Mouse (Mus musculus) E14TG2a.4 (cell line): ENCODE results near the gene Gm49354.
"Not testable (repeated sequence)": the region's sequence is repeated elsewhere in the genome, so short reads cannot be mapped to it uniquely, and the experiment has no call there.

Experiments used
- H3K27me3 ChIP-seq: 2 replicates; pipeline ENCODE4 v1.6.1; 2014; ENCODE audit warnings: low read length, control low read depth; ENCODE audit not compliant: insufficient read depth
- H3K36me3 ChIP-seq: 2 replicates; pipeline ENCODE4 v1.6.1; 2014; ENCODE audit warnings: low read length, control low read depth; ENCODE audit not compliant: insufficient read depth
- H3K4me1 ChIP-seq: replicated peaks from 2 replicates; pipeline ENCODE4 v1.6.1; 2014; ENCODE audit warnings: low read depth, low read length, control low read depth
- H3K4me3 ChIP-seq: replicated peaks from 2 replicates; pipeline ENCODE4 v1.5.1; 2014; ENCODE audit warnings: mild to moderate bottlenecking, low read length
- H3K9me3 ChIP-seq: 2 replicates; pipeline ENCODE4 v1.6.1; 2014; ENCODE audit warnings: low read length, control low read depth
- CTCF ChIP-seq: conservative IDR thresholded peaks from 2 replicates; pipeline ENCODE4 v1.5.1; 2014; ENCODE audit warnings: low read length
- NANOG ChIP-seq: IDR thresholded peaks from 2 replicates; pipeline ENCODE4 v1.6.1; 2014; ENCODE audit warnings: borderline replicate concordance, low read length, mixed read lengths
- POU5F1 ChIP-seq: IDR thresholded peaks from 2 replicates; pipeline ENCODE4 v1.6.1; 2014; ENCODE audit warnings: low read length, borderline replicate concordance

The Gm49354 gene

DNA sequence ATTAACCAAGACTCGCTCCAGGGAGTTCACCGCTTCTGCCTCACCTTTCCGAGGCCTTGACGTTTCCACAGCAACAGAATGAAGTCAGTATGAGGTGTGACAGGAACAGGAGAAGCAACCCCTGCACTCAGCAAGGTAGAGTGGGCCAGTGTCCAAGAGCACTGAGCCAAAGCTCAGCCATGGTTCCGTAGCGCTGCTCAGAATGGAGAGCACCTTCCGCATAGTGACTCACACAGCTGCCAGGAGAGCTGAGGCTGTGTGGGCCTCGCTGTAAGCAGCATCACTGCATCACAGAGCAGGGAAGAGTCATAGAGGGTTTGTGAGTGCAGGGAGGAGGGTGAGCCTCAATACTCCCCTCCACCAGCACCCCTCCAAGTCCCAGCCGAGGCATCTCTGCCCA is 35.3 kb downstream of the Gm49354 start, which contains the start of gene 1700014D04Rik:
TSS of gene 1700014D04Rik (minus strand) at position 42 of the 400 bp plus-strand sequence.
- H3K36me3 ChIP-seq: no peaks in the 10 kb centered on the region
- TF ChIP-seq CTCF: no peak
- no peak for TF ChIP-seq POU5F1
- no peak for TF ChIP-seq NANOG
- H3K9me3 ChIP-seq: no peaks in the 10 kb centered on the region
- peaks cover 22% of the 10 kb centered on the region for H3K4me1 ChIP-seq
- no peaks in the 10 kb centered on the region for H3K27me3 ChIP-seq
- H3K4me3 ChIP-seq: no peak within 1 kb of the TSS

DNA sequence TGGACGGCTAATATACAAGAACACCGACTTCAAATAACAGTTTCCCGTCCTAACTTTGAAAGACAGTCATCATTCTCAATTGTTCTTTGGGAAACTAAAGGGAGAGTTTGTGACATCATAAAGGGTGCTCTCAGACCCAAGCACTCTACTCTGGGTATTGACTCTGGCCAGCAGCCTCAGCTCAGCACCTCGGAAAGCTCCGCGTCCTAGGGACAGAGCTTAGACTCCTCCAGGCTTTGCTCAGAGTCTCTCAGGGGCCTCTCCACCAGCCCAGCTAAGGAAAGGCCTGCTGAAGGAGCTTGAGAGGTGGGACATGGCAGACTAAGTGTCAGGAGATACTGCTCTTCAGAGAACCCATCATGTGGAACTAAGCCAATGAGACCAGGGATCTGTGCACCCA is 35.9 kb downstream of the Gm49354 start:
- no peak for TF ChIP-seq CTCF
- no peak for TF ChIP-seq NANOG
- TF ChIP-seq POU5F1: no peak
- Histone ChIP-seq H3K4me3 (no peak overlapping the region), H3K9me3 (no peaks in the 10 kb centered on the region), H3K36me3 (no peaks in the 10 kb centered on the region), H3K27me3 (no peaks in the 10 kb centered on the region), H3K4me1 (peaks cover 17% of the 10 kb centered on the region)

DNA sequence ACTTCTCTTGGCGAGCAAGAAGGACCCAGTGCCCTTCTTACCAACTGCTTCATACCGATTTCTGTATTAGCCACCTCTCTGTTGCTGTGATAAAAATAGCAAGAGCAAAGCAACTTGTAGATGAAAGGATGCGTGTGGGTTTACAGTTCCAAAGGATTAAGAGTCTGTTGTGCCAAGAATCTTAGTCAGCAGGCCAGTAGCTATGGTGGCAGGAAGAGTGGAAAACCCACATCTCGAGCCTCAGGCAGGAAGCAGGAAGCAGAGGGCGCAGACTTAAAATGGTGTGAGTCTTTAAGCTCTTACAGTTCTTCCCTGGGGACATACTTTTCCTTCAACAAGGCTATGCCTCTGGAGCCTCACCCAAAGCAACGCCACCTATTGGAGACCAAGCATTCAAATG is 36.6 kb downstream of the Gm49354 start:
- Histone ChIP-seq H3K9me3 (no peaks in the 10 kb centered on the region), H3K36me3 (no peaks in the 10 kb centered on the region), H3K4me1 (peaks cover 10% of the 10 kb centered on the region), H3K4me3 (no peak overlapping the region), H3K27me3 (no peaks in the 10 kb centered on the region)
- no peak for TF ChIP-seq CTCF
- TF ChIP-seq NANOG: no peak
- no peak for TF ChIP-seq POU5F1

DNA sequence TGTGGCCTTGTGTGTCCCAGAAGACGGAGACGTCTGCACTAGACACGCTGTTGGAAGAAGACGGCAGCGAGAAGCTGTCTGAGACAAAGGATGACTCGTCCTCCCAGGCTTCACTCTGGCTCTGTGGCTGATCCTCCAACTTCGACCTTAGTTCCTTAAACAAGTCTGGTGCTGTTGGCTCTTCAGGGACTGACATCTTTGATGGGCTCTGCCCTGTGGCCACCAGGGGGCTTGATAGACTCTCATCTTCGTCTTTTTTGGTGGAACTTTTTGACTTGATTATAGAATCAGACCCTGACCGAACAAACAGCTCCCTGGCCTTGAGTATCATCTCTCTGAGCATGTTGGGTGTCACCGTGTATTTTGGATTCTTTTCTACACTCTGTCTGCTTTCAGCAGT is 40.3 kb downstream of the Gm49354 start:
- no peaks in the 10 kb centered on the region for H3K36me3 ChIP-seq
- H3K27me3 ChIP-seq: no peaks in the 10 kb centered on the region
- TF ChIP-seq CTCF: peak; percentile 17; the same call in 1 of the 2 replicates
- TF ChIP-seq NANOG: no peak
- H3K9me3 ChIP-seq: no peaks in the 10 kb centered on the region
- no peak overlapping the region for H3K4me3 ChIP-seq
- peaks cover 5% of the 10 kb centered on the region for H3K4me1 ChIP-seq

DNA sequence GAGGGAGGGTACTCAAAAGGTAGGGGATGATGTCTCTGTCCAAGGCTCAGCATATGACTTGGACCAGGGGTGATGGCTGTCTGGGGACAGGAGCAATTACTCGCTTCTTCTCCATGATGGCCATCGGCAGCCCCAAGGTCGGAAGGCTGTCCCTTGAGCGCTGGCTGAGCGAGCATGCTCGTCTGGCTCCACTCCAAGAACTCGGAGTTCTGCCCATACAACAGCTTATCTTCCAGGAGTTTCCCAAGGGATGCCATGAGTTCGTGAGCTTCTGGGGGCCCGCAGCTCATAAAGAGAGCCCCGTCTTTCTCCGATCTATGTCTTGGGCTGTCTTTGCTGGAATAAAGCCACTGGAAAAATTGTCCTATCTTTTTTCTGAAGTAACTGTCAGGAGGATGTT is 40.9 kb downstream of the Gm49354 start:
- no peaks in the 10 kb centered on the region for H3K36me3 ChIP-seq
- H3K27me3 ChIP-seq: no peaks in the 10 kb centered on the region
- H3K4me1 ChIP-seq: no peaks in the 10 kb centered on the region
- no peaks in the 10 kb centered on the region for H3K9me3 ChIP-seq
- TF ChIP-seq CTCF (no peak), POU5F1 (no peak), NANOG (no peak)
- no peak overlapping the region for H3K4me3 ChIP-seq

DNA sequence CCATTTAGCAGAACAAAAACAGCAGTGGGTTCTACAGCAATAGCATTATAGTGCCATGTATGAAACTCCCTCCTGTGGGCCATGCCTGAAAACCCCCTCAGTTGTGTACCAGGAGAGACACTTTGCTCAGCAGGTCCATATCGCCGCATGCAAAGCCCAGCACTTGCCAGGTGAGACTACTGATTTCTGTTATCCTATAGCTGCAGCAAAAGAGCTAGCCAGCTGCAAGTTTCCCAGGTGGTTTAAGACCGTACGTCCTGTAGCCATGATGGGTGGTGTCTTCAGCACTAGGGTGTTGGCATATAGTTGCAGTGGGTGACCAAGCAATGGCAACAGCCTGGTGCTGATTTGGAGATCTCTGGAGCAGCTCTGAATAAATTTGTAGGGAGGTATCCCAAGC is 42.6 kb downstream of the Gm49354 start:
- H3K27me3 ChIP-seq: no peaks in the 10 kb centered on the region
- H3K9me3 ChIP-seq: no peaks in the 10 kb centered on the region
- peaks cover 13% of the 10 kb centered on the region for H3K4me1 ChIP-seq
- H3K4me3 ChIP-seq: no peak overlapping the region
- TF ChIP-seq CTCF (no peak), NANOG (no peak), POU5F1 (no peak)
- H3K36me3 ChIP-seq: no peaks in the 10 kb centered on the region

DNA sequence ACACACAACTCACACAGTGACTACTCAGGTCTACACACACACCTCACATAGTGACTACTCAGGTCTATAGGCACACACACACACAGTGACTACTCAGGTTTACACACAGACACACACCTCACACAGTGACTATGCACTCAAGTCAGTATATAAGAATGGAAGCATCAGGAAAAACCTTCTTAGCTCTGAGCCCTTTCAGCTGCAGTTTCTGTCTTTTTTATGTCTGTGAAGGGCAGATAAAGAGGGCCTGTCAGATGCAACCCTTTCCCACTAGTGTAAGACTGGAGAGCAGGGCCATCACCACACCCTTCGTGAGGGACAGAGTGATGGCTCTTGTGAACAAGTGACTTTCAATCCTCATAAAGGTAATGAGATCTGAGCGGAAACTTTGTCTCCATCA is 43.6 kb downstream of the Gm49354 start:
- Histone ChIP-seq H3K27me3 (no peaks in the 10 kb centered on the region), H3K4me1 (peaks cover 22% of the 10 kb centered on the region), H3K36me3 (no peaks in the 10 kb centered on the region), H3K9me3 (no peaks in the 10 kb centered on the region), H3K4me3 (no peak overlapping the region)
- TF ChIP-seq CTCF: no peak
- no peak for TF ChIP-seq NANOG
- no peak for TF ChIP-seq POU5F1

DNA sequence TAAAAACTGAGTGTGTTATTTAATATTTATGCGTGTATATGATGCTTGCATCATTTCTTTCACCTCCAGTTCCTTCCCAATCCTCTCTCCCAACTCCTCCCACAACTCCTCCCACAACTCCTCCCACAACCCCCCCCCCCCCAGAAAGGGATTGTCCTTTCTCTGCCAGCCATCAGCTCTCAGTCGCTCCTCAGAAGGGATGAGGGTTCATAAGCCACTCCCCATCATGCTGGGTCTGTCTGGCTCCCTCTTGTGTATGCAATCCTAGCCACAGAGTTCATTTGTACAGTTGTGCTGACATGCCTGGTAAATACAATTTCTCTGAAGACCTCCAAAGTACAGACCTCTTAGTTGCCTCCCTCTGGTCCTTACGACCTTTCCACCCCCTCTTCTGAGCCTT is 46.9 kb downstream of the Gm49354 start:
- peaks cover 41% of the 10 kb centered on the region for H3K4me1 ChIP-seq
- no peak overlapping the region for H3K4me3 ChIP-seq
- TF ChIP-seq NANOG: no peak
- no peak for TF ChIP-seq CTCF
- no peak for TF ChIP-seq POU5F1
- no peaks in the 10 kb centered on the region for H3K27me3 ChIP-seq
- H3K36me3 ChIP-seq: no peaks in the 10 kb centered on the region
- no peaks in the 10 kb centered on the region for H3K9me3 ChIP-seq

DNA sequence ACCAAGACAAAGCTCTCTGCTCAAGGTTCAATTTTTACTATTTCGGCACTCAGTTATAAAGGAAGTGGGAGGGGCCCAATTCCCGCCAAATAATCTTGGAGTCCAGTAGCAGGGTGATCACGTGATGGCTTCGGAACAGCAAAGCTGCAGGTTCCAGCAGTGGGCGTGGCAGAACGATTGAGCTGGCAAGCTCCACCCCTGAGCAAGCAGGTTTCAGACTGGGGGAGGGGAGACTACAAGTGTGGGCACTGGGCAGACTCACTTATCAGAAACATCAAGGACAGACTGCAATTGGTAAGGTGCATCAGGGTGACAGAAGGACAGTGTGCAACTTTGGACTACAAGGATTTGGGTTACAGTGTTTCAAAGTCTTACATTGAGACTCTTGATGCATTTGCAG is 47.7 kb downstream of the Gm49354 start:
- H3K9me3 ChIP-seq, H3K36me3 ChIP-seq, H3K27me3 ChIP-seq: not testable (repeated sequence)
- peaks cover 44% of the 10 kb centered on the region for H3K4me1 ChIP-seq
- H3K4me3 ChIP-seq: peak overlapping the region; percentile 11; the same call in 1 of the 2 replicates

DNA sequence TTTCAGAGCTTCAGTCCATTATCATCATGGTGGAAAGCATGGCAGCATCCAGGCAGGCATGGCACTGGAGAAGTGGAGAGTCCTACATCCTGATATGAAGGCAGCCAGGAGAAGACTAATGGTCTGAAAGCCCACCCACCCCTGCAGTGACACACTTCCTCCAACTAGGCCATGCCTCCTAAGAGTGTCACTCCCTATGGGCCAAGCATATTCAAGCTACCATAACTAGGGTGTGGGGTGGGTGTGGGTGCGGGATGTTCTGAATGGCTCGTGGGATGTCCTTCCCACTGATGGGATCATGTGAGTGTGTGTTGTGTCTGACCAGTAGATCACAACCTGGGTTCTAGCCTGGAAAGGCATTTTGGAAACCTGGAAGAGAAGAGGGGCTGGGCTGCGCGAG is 48.1 kb downstream of the Gm49354 start:
- Histone ChIP-seq H3K36me3 (no peaks in the 10 kb centered on the region), H3K9me3 (no peaks in the 10 kb centered on the region), H3K4me3 (no peak overlapping the region), H3K27me3 (no peaks in the 10 kb centered on the region), H3K4me1 (peaks cover 44% of the 10 kb centered on the region)
- TF ChIP-seq POU5F1: no peak
- no peak for TF ChIP-seq NANOG
- TF ChIP-seq CTCF: no peak
